Mouse (Mus musculus): ENCODE results near the gene Pik3ca. TPM values are rescaled to one million over a fixed set of nuclear protein-coding genes. Genes with fewer than 3 reads are reported as not detected.

Pik3ca gene
- 17.8 and 41.0 TPM in 2 replicates for total RNA-seq (2014; fragmentation: Nextera tagmentation)
- total RNA-seq (2017): 21.0 and 25.3 TPM in 2 replicates

DNA sequence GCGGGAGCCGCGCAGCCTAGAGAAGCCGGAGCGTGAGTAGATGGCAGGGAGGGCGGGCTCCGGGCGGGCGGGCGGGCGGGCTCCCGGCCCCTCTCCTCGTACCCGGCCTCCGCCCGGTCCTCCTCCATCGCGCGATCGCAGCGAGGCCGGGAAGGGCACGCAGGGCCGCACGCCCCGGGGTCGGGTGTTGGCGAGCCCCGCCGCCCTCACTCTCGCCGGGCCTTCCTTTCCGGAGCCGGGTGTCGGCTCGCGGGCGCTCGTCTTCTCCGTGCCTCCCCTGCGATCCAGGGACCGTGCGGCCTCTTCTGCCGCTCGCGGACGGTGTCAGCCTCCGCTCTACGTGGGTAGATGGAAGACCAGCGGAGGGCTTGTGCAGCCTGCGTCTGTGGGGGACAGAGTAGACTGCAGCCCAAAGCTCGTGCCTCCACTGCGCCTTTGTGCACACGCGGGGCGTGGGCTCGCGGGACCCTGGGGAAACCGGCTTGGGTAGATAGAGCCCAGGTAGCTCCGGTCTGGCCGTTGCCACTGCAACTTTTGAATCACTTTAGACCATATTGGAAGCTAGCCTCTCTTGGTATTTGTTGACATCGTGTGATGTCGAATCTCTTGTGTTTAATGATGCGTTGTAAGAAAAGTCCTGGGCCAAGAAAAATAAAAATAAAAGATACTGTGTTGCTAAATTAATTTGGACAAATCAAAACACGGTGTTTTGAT, at the start of gene Pik3ca:
Gene Pik3ca (plus strand): TSS at position 211 of the 714 bp plus-strand sequence.
- ATAC-seq (replicated peaks; ENCODE audit: poor library complexity, severe bottlenecking): peak; percentile 8

GRCm38 (mm10) chr3:32347881-32348280, 49.6 kb upstream of the Pik3ca start:
- no peak for ATAC-seq (replicated peaks; ENCODE audit: poor library complexity, severe bottlenecking)

DNA sequence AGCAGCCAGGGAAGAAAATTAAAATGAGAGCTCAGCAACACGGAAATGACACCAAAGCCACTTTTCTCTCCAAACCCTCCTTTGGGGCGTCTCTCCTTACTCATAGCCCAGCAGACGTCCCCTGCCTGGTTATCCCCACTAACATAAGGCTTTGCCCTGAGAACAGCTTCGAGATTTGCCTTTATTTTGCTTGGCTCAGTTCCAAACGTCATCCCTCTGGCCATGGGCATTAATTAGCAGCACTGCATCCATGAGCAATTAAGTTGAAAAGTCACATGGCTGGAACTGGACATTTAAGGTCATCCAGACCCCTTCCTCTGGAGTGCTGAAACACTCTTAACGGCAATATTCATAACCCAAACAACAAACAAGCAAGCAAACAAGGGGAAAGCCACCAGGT, 36.2 kb upstream of the Pik3ca start:
- ATAC-seq (replicated peaks; ENCODE audit: poor library complexity, severe bottlenecking): no peak

DNA sequence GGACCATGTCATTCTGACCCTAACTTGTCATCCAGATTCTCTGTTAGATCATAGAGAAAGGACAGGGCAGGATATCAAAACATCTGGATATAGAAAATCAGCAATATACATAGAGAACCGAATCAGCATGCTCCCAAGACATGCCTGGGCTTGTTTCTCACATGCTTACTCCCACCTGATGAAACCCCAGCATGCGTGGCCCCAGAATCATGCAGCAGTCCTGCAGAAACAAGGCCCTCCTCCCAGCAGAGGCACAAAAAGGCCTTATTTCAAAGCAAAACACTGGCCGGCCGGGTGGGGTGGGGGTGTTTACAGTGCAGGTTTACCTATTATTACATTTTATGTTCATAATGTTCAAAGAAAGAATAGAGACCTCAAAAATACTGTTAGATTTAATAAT, 33.3 kb upstream of the Pik3ca start:
- no peak for ATAC-seq (replicated peaks; ENCODE audit: poor library complexity, severe bottlenecking)

DNA sequence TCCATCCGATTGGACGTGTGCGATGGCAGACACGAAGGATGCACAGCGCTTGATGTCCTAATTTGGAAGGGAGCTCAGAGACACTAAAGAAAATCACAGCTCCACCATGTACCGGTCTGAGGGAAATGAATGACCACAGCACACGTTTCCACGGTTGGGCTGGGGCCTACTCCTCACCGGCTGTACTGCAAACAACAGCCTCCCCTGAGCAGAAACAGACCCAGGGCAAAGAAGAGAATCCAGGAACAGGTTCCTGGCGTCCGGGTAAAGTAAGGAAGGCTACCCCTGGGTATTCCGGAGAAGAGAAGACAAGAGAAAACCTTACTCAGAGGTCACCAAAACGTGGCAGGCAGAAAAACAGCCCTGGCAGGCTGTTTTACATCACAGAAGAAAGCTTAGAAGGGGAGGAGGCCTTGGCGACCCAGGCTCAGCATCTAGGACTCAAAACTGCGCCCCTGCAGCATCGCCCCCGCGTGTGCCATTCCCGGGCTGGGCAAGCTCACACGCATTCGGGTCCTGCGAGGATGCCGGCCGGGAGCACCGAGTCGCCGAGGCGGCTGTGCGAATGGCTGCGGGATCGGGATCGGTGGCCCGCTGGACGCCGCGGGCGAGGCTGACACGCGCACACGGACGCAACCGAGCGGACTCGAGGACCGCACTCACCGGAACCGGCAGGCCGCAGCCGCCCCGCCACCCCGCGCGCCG, 32.5 kb upstream of the Pik3ca start:
- peak; percentile 32; the same call in 1 of the 2 replicates for ATAC-seq (replicated peaks; ENCODE audit: poor library complexity, severe bottlenecking)

DNA sequence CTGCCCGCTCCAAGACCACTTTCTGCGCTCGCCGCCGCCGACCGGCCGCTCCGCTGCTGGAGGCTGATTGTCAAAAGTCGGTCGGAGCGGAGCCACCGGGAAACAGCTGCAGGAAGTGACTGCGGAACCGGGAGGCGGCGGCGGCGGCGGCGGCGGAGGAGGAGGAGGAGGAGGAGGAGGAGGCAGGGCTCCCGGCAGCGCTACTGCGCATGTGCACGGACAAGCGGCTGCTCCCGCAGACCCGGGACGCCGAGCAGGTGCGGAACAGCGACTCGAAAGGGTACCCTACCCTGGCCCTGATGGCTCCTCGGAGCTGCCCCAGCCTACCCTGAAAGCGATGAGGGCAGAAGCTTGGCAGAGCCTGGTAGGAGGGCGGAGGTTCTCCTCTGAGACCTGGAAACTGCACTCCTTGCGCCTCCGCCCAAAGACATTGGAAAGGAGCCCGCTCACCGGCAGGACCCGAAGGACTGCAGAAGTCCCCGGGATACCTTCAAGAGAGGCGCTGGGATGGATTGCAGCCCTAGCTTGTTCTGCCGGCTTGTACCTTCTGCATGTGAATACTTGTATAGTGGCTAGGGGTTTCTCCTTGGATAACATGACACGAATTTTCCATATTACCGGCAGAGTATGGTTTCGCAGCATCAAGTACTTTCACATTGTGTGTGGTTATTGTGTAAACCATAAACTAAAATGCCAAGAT, 31.8 kb upstream of the Pik3ca start, which contains the start of gene Zmat3:
Gene Zmat3 (minus strand): TSS at position 469 of the 700 bp plus-strand sequence.
- peak; percentile 79 for ATAC-seq (replicated peaks; ENCODE audit: poor library complexity, severe bottlenecking)

DNA sequence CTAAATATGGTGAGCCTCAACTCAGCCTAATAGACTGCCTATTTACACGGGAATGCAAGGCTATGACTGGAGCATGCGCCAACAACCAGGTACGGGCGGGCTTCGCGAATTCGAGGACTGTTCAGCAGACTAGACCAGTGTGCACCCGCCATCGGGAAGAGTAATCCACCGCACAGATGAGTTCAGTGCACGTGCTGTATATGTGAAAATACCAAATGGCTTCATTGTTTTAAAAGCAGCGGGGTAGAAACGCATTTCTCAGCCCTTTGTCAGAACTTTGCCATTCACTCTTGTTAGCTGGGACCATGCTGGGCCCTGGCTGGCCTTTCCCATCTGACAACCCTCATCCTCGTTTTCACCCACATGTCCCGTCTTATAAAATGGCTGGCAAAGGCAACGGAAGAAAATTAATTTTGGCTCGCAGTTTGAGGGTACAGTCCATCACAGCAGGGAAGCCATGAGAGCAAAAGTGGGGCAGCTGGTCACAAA, 31.2 kb upstream of the Pik3ca start:
- no peak for ATAC-seq (replicated peaks; ENCODE audit: poor library complexity, severe bottlenecking)

GRCm38 (mm10) chr3:32367516-32367915, 30.0 kb upstream of the Pik3ca start:
- no peak for ATAC-seq (replicated peaks; ENCODE audit: poor library complexity, severe bottlenecking)

GRCm38 (mm10) chr3:32371957-32372356, 25.5 kb upstream of the Pik3ca start:
- no peak for ATAC-seq (replicated peaks; ENCODE audit: poor library complexity, severe bottlenecking)

DNA sequence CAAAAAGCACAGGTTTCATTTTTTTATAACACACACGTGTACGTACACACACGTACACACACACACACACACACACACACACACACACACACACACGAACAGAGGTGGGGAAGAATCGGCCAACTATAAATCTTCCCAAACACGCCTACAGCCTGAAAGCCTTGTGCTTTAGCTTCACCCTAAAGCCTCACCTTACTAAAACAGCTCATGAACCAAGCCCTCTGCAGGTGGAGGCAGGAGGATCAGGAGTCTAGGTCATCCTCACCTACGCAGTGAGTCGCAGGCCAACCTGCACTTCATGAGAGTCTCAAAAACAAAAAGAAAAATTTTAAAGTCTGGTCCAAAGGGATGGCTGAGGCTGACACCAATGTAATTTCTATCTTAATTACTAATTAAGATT, 25.0 kb upstream of the Pik3ca start:
- ATAC-seq (replicated peaks; ENCODE audit: poor library complexity, severe bottlenecking): no peak

GRCm38 (mm10) chr3:32373236-32373635, 24.2 kb upstream of the Pik3ca start:
- no peak for ATAC-seq (replicated peaks; ENCODE audit: poor library complexity, severe bottlenecking)

DNA sequence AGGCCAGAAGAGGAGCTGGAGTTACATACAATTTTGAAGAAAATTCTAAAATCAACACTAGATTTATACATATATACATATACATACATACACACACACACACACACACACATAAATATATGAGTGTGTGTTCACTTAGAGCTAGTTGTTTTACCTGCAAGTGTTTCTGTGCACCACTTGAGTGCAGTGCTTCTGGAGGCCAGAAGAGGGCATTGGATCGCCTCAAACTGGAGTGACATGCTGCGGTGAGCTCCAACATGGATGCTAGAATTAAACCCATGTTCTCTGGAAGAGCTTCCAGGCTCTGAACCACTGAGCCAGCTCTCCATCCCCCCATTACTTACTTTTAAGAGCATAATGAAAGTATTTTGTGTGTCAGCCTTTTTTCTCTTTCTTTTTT, 17.6 kb upstream of the Pik3ca start:
- ATAC-seq (replicated peaks; ENCODE audit: poor library complexity, severe bottlenecking): peak; percentile 93

- ATAC-seq (replicated peaks; ENCODE audit: poor library complexity, severe bottlenecking): no peak
Measured at GRCm38 (mm10) chr3:32381556-32381955, 15.9 kb upstream of the Pik3ca start.

- no peak for ATAC-seq (replicated peaks; ENCODE audit: poor library complexity, severe bottlenecking)
Measured at GRCm38 (mm10) chr3:32392841-32393240, 4.6 kb upstream of the Pik3ca start.

DNA sequence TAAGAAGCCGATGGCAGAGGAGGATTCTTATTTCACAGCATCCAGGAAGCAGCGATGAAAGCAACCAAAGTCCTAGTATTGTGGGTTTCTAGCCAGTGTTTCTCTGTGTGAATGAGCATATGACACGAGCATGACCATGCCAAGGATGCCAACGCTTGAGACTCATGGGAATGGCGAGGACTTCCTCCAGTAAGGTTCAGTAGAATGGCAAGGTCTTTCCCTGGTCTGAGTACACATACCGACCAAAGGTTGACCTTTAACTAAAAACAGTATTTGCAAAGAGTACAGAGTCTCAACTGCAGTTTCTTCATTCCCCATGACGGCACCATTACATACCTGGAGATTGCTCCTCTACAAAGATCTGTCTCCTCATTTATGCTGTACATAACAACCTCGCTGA, 3.5 kb upstream of the Pik3ca start:
- ATAC-seq (replicated peaks; ENCODE audit: poor library complexity, severe bottlenecking): no peak

GRCm38 (mm10) chr3:32395771-32396551, 1.5 kb upstream of the Pik3ca start:
- ATAC-seq (replicated peaks; ENCODE audit: poor library complexity, severe bottlenecking): peak; percentile 5; the same call in 1 of the 2 replicates

DNA sequence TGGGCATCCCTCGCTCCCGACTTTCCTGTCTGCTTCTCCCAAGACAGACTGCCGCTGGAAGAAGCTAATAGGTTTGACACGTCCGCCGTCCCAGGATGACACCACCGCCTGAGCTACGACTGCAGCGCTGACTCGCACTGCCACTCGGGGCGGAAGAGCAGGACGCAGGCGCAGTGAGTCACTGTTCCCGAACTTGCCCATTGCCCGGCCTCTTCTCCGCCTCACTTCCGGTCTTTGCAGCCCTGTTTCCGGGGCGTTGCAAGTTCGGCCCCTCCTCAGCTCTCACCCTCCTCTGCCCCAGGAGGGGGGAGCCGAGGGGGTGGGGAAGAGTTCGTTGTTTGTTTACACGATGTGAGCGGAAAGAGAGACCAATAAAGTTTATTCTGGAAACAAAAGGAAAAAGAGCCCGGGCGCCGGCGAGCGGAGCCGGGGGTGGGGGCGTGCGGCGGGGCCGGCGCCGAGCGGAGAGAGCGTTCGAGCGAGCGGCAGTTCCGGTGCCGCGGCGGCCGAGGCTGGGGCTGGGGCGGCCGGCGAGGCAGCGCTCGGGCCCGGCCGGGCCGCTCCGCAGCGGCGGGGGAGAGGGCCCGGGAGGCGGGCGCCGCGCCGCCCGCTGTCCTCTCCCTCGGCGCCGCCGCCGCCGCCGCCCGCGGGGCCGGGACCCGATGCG, 544 bp upstream of the Pik3ca start:
- ATAC-seq (replicated peaks; ENCODE audit: poor library complexity, severe bottlenecking): peak; percentile 86

DNA sequence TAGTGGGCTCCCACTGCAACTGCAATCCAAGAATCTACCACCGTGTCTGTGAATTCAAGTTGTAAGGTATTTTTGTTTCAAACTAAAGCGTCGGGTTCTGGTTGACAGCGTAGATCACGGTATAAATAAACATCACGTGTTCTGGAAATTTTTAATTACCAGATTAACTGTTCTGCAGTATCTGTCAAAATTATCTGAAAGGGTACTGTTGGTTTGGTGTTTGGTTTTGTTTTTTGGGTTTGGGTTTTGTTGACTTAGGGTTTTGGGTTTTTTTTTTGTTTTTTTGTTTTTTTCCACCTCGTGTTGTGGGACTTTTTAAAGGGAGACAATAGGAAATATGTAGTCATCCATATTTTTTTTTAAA, 686 bp downstream of the Pik3ca start:
- ATAC-seq (replicated peaks; ENCODE audit: poor library complexity, severe bottlenecking): no peak

DNA sequence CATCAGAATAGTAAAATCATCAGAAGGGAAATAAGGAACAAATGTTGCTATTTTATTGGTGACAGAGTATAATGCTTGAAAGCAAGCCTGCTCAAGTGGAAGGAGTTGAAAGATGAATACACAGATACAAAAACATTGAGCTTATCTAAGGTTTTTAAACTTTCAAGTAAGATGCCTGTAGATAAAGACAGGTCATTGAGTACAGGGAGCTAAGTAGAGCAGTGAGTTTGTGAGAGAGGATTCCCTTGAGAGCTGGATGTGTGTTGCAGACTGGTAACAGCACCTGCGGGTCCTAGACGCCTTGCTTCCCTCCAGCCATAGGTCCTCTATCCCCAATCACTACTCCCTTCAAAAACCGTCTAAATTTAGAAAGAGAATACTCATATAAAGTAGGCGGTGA, 1.2 kb downstream of the Pik3ca start:
- ATAC-seq (replicated peaks; ENCODE audit: poor library complexity, severe bottlenecking): no peak

DNA sequence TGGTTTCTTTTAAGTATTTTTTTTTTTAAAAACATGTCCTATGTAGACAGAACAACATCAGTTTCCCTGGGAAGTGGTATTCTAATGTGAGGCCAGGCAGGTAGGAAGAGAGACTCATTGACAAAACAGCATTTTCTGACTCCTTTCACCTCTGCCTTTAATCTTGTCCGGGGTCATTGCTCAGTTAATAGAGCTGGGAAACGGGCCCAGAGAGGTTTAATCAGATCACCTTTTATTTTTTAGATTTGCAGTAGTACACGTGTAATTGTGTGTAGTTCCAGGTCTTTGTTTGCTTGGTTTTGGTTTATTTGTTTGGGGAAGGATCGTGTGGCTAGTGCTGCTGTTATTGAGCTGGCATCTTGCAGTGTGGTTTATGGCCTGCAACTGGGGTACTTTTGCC, 1.9 kb downstream of the Pik3ca start:
- no peak for ATAC-seq (replicated peaks; ENCODE audit: poor library complexity, severe bottlenecking)

Data from granulocyte monocyte progenitor cell, adult 5-6 weeks (primary cell).